Mouse (Mus musculus) CD4-positive, CD25-positive, alpha-beta regulatory T cell, adult 4 months (primary cell): ENCODE measurements around the gene Ccnd2. TPM values are rescaled to one million over a fixed set of nuclear protein-coding genes. Genes with fewer than 3 reads are reported as not detected.
A peak's percentile ranks its signal among the peaks of the same experiment; 100 is the strongest.

Experiments used
- ATAC-seq: one replicate; pipeline ENCODE4 v1.8.0; 2017
- polyA plus RNA-seq, 2 experiments: library from polyadenylated mRNA; unstranded; fragments of 100-300 nt; shearing (Covaris generic); gene quantifications; one replicate each; pipeline ENCODE4 v1.2.1; 2017

Gene Ccnd2
- polyA plus RNA-seq, 2 experiments from 2014 or later: 616 to 775 TPM

DNA sequence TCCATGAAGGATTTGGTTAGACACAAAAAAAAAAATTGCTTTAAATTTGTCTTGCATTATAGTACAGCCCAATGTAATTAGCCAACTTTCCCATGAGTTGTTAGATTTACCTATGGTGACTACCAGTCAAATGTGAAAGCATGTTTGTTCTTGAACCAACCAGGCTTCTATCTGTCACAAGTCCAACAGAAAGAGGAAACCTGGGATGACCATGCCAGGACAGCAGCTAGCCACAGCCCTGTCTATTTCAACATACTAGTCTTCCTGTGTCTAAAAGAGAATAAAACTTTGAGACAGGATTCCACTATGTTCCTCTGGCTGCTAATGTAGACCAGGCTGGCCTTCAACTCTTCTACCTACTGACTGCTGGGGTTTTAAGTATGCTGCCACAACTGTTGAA, 44.6 kb downstream of the Ccnd2 start:
- no peak for ATAC-seq

DNA sequence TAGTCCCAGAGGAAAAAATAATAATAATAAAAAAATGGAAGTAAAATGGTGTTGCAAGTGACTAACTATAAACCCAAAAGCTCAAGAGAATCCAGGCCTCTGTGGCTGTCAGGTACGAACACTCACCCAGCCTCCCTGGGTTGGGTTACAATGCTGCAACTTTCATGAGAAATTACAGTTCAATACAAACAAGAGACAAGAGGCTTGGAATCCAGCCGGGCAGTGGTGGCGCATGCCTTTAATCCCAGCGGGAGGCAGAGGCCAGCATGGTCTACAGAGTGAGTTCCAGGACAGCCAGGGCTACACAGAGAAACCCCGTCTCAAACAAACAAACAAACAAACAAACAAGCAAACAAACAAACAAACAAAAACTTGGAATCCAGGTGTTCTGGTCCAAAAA, 45.3 kb downstream of the Ccnd2 start:
- no peak for ATAC-seq

DNA sequence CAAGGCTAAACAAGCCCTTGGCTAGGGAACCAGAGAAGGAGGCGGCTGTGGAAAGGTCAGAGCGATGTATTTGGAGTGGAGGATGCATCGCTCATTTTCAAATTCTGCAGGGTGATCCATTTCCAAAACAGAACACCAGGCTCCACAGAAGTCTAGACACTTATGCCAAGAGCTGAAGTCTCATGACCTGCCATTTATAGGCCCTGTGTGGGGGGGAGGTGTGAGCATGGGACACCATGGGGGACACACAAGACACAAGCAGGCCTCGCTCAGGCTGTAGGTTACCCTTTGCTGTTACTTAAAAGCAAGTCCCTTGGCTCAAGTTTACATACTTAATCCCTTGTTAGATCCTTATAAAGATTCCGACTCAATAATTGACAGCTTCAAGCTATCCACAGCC, 45.8 kb downstream of the Ccnd2 start:
- no peak for ATAC-seq

DNA sequence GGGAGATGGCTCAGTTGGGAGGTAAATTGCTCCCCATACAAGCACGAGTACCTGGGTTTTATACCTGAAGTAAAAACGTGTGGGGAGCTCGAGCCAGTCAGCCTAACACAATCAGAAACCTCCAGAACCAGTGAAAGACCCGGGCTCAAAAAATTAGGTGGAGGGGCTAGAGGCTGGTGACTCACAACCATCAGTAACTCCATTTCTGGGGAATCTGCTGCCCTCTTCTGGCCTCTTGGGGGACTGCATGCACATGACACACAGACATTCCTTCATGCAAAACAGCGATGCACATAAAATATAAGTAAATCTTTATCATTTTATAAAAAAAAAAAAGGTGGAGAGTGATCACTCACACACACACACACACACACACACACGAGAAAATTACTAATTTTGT, 46.9 kb downstream of the Ccnd2 start:
- no peak for ATAC-seq

DNA sequence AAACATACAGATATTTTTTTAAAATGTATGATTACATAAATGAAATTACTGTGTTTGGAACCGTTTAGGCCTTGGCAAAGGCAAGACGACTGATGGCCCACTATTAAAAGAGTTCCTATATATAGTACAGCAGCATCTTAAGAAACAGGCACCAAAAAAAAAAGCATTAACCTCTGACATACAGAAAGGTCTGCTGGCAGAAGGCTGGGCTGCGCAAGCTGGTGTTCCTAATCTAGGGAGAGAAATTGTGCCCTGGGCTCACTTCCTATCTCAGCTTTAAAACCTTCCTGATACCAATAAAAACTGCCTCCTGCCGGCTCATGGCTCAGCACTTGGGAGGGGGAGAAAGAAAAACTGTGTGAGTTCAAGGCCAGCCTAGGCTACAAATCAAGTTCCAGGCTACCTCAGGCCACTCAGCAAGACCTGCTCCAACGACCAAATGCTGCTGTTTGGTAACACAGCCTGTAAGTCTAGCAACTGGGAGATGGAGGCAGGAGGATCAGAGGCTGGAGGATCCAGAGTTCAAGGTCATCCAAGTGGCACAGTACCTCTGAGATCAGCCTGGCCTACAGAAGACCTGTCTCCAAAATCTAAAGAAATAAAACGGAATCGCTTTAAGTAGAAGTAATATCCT, 47.5 kb downstream of the Ccnd2 start:
- ATAC-seq: no peak

DNA sequence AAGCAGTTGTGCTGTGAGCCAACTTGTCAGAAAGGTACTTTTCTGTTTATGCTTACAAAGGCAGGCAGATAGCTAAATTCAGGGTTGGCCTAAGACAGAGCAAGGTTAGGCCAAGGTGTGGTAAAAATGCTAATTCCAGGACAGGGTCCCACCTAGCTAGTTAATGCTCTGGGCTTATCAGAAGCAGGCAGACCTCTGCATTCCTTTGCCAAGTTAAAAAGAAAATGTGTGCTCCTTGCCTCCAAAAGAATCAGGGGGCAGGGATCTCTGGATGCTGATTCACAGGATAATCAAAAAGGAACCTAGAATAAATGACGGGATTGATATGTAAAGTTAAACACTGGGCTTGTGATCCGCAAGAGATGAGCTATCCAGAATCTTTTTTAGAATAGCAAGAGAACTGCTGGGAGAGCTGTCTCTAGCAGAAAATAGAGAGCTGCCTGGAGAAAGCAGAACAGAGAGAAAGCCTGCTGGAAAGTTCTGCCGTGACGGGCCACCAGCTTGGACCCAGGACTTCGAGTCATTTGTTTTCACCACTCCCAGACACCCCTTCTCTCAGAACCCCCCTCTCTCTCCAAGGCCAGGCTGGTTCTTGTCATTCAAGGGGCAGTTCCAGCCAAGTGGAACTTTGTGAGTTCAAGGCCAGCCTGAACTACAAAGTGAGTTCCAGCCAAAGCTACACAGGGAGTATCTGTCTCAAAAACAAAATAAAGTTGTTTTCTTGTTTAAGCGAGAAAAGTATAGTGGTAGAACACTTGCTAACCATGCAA, 48.3 kb downstream of the Ccnd2 start:
- no peak for ATAC-seq

DNA sequence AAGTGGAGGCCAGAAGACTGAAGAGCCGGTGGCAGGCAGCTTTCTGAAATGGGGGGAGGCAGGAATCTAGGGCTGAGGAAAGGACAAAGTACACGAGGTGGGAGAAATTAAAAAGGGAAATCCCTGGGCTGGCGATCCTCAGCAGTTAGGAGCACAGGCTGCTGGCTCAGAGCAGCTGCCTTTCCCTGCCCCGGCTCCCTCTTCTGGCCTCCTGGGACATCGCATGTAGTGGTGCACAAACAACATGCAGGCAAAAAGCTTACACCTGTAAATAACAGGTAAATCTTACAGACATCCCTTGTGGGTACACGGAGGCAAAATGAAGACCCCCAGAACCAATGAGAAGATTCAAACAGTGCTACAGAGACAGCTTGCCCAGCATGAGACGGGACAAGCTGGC, 57.4 kb downstream of the Ccnd2 start:
- ATAC-seq: no peak

DNA sequence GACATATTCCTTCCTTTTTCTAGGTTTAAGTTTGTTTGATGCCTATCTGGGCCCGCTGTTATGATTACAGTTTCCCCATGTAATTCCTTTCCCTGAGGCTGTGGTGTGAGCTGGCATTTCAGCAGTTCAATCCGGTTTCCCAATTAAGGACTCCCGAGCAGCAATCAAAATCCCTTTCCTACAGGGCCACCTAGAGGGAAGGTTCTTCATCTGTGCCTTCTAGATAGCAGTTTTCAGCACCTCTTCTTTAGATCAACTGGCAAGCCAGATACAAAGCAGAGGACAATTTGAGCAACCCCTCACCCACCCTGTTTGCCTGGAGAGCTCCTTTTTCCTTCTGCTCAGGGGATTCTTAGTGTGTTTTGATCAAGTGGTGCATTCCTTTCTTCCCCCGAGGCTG, 65.3 kb downstream of the Ccnd2 start:
- no peak for ATAC-seq

DNA sequence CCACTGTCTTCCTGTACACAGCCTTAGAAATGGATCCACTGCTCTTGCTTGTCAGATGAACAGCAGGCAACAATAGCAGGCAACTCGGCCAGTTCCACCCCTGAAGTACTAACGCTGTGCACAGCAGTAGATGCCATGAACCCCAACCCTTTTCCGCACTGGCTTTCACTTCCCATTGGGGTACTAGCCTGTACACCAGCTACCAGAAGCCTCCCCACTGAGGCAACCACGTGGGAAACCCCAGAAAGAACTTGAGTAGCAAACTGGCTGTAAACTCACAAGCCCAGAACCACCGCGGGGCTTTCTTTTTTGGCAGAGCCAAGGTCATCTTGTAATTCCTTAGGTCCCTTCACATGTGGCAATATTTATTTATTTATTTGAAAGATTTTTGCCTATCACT, 70.2 kb downstream of the Ccnd2 start:
- ATAC-seq: no peak

DNA sequence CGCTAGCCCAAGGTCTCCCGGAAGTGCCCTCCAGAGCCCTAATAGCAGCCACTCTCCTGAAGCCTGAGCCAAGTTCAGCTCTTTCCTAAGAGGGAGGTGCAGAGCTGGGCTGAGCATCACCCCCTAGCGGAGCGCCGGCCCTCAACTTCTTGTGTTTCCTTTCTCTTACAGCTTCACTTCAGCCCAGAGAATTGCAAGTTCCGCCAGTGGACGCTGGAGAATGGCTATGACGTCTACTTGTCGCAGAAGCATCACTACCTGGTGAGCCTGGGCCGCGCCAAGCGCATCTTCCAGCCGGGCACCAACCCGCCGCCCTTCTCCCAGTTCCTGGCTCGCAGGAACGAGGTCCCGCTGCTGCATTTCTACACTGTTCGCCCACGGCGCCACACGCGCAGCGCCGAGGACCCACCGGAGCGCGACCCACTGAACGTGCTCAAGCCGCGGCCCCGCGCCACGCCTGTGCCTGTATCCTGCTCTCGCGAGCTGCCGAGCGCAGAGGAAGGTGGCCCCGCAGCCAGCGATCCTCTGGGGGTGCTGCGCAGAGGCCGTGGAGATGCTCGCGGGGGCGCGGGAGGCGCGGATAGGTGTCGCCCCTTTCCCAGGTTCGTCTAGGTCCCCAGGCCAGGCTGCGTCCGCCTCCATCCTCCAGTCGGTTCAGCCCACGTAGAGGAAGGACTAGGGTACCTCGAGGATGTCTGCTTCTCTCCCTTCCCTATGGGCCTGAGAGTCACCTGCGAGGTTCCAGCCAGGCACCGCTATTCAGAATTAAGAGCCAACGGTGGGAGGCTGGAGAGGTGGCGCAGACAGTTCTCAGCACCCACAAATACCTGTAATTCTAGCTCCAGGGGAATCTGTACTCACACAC, 71.9 kb downstream of the Ccnd2 start:
- peak; percentile 87 for ATAC-seq

Other genes with a start within 250 kb of the Ccnd2 start
- gene Dyrk4, start 230.4 kb downstream of the Ccnd2 start, polyA plus RNA-seq: under 1 TPM; 0.44 to 0.95 TPM
- 1 to 10 TPM; 3.6 to 9.2 TPM for gene Rad51ap1, start 212.6 kb downstream of the Ccnd2 start, polyA plus RNA-seq
- gene D6Wsu163e, start 212.2 kb downstream of the Ccnd2 start, polyA plus RNA-seq: 10 to 100 TPM; 14.9 to 16.3 TPM
- gene Fgf6, start 136.6 kb downstream of the Ccnd2 start, polyA plus RNA-seq: not detected
- not detected for gene Fgf23, start 79.3 kb downstream of the Ccnd2 start, polyA plus RNA-seq
- gene Tigar, start 42.6 kb downstream of the Ccnd2 start, polyA plus RNA-seq: 10 to 100 TPM in 1 of 2 experiments, 1 to 10 TPM in 1; 7.6 to 10.6 TPM